Mouse (Mus musculus): ENCODE data around the gene Mtrex. TPM values are rescaled to one million over a fixed set of nuclear protein-coding genes. Genes with fewer than 3 reads are reported as not detected.

Gene Mtrex
- total RNA-seq, 1 experiment from 2014 or later, result 87.5 TPM

DNA sequence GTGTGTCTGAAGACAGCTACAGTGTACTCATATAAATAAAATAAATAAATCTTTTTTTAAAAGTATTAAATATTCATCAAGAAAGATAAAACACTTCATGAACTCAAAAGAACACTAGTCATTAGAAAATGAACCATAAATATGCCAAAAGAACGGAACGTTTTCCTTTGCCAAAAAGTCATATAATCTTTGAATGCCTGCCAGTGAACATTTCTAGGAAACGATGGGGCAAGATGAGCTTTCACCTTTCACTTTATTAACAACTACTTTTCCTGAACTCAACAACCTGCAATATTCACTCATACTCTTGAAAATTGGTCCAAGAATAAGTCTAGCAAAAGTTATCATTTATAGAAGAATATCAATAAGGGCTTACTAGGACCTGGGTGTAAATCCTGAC is 25.0 kb downstream of the Mtrex start:
- no peak for ATAC-seq (replicated peaks in 1 of 2; ENCODE audit: insufficient read depth in 1 of 2, low FRiP score in 2 of 2, low TSS enrichment in 1 of 2, low read depth in 1 of 2, poor library complexity in 2 of 2, severe bottlenecking in 2 of 2)

DNA sequence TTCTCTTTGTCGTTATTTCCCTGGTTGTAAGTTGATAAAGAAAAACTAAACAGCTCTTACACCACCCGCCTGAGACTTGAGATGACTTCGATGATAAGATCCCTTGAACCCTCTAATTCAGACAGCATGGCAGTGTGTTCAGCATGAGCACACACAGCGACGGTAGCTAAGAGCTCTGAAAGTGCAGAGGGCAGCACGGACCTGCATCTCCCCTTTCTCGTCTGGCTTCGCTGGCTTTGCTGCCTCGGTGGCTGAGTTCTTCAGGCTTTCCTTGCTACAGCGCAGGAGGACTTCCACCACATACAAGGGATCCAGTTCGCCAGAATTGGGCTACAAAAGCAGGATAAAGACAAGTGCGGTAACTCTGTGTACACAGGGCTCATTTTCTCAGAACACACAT is 40.0 kb downstream of the Mtrex start:
- ATAC-seq (replicated peaks in 1 of 2; ENCODE audit: insufficient read depth in 1 of 2, low FRiP score in 2 of 2, low TSS enrichment in 1 of 2, low read depth in 1 of 2, poor library complexity in 2 of 2, severe bottlenecking in 2 of 2), result no peak

DNA sequence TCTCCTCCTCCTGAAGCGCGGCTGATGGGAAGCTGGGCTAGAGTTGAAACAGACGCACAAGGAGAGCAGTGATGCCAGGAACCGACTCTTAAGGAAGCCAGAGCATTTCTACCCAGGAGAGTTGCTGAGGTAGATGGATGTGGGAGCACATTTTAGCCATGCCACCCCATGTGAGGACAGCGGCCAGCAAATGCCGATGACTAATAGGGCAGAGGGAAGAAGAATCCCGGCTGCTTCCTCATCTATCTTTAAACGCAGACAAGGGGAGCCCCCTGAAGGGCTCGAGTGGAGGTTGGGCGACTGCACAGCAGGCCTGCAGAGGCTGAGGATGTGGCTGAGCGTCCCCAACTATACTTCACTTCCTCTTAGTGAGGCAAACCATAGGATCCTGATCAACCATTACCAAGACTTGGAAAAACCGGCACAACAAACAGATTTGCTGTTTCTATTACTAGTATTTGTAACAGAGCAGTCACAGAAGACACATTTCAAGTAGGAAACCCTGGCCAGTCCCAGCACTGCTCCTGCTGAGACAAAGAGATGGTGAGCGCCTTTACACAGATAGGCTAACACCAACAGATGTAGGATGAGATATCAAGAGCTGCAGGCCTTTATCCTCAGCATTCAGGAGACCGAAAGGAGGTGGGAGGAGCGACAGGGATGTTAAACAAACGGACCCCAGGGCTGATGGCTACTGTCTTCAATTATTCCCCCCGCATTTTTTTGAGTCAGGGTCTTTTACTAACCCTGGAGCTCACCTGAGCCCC is 55.5 kb downstream of the Mtrex start:
- peak in 1 of 2 experiments; percentile 14; a peak in 1 of 4 replicates for ATAC-seq (replicated peaks in 1 of 2; ENCODE audit: insufficient read depth in 1 of 2, low FRiP score in 2 of 2, low TSS enrichment in 1 of 2, low read depth in 1 of 2, poor library complexity in 2 of 2, severe bottlenecking in 2 of 2)

DNA sequence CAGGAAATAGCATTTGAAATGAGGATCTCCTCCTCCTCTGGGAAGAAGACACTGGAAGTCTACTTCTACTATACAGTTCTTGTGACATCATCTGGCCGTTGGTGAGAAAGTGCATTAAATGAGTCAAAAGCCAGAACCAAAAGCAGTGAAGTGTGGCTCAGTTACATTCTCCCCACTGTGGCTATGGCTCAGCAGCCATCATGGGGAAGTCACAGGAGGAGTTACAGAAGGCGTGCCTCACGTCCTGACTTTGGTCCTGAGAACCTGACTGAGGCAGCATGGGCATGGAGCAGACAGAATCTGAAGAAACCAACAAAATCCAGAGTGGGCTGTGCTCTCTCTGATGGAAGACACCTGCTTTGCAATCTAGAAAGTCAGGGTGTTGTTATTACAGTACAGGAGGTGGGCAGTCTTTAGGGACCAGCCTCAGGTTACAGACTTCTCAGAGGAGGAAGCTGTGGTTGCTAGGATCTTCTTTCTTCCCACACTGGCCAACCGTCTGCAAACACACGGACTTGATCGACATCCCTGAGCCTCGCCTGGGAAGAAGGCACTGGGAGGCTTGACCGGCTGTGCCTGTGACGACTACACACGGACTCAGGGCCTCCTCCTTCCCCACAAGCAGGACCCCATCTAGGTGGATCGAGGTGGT is 57.0 kb downstream of the Mtrex start:
- ATAC-seq (replicated peaks in 1 of 2; ENCODE audit: insufficient read depth in 1 of 2, low FRiP score in 2 of 2, low TSS enrichment in 1 of 2, low read depth in 1 of 2, poor library complexity in 2 of 2, severe bottlenecking in 2 of 2), result no peak

DNA sequence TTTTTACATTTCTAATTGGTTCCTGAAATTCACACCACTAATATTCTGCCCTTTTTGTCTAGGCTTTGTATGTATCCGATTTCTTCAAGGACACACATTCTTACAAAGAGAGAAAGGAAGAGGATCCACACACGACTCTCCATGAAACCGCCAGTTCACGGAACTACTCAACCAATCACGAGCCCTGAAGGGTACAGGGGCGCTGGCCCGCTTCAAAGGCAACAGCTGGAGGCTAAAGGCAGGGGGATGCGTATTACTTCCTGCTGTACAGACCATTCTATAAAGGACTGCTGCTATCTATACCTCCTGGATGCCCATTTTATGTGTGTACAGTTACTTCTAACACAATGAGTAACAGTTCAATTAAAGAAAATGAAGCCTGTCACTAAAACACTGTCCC is 59.8 kb downstream of the Mtrex start:
- ATAC-seq (replicated peaks in 1 of 2; ENCODE audit: insufficient read depth in 1 of 2, low FRiP score in 2 of 2, low TSS enrichment in 1 of 2, low read depth in 1 of 2, poor library complexity in 2 of 2, severe bottlenecking in 2 of 2), result no peak

DNA sequence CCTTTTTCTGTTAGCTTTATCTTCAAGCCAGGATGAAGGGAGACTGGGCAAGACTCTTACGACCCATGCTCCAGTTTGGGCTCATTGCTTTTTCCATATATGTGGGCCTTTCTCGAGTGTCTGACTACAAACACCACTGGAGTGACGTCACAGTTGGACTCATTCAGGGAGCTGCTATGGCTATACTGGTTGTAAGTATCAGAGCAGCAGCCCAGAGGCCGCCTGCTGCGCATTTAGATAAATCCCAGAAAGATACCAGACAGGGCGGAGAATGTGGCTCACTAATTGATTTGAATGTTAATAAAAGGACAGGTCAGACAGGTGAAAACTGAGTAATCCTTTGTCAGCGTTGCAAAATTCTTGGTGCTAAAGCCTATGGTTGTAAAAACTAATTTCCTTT is 60.4 kb downstream of the Mtrex start:
- ATAC-seq (replicated peaks in 1 of 2; ENCODE audit: insufficient read depth in 1 of 2, low FRiP score in 2 of 2, low TSS enrichment in 1 of 2, low read depth in 1 of 2, poor library complexity in 2 of 2, severe bottlenecking in 2 of 2), result no peak

DNA sequence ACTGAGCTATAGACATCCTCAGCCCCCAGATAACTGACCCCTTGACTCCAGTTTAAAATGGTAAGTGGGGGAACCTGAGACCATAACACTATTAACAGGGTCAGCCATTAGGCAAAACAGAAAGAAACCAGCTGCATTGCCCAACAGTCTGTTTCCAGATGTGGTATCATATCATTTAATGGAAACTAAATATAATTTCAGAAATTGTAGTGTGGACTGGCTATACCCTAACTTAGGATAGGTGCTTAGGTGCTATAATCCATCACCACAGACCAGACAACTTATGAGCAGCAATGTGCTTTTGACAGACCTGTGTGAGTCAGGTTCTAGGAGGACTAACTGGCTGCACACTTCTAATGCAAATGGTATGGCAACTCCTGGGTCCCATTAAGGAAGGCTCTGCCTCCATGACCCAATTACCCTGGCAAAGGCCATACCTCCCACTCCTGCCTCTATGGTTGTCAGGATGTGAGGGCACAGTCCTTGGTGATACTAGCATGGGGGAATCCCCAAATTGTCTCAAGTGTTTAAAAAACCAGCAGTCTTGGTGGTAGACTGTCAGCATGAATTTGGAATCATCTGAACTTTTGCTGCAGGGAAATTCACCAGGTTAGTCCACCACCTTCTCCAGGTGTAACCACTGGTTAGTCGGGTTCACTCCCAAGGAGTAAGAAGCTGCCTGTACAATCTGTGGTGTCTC is 64.1 kb downstream of the Mtrex start:
- ATAC-seq (replicated peaks in 1 of 2; ENCODE audit: insufficient read depth in 1 of 2, low FRiP score in 2 of 2, low TSS enrichment in 1 of 2, low read depth in 1 of 2, poor library complexity in 2 of 2, severe bottlenecking in 2 of 2), result no peak

DNA sequence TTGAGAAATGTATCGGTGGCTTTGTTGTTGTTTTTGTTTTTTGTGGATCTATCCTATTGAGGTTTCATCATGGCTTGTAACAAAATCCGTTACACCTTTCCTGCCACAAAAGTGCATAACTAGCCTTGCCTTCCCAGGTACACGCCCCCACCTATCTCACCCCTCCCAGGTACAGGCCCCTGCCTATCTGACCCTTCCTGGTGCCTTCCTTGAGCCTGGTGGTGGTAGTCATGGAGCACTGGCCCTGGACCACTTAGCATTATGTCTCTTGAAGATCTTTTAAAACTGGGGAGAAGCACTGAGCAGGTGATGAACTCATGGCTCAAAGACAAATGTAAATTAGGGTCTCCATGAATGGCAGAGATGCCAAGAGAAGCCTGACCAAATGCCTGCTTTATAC is 64.9 kb downstream of the Mtrex start:
- ATAC-seq (replicated peaks in 1 of 2; ENCODE audit: insufficient read depth in 1 of 2, low FRiP score in 2 of 2, low TSS enrichment in 1 of 2, low read depth in 1 of 2, poor library complexity in 2 of 2, severe bottlenecking in 2 of 2), result no peak

DNA sequence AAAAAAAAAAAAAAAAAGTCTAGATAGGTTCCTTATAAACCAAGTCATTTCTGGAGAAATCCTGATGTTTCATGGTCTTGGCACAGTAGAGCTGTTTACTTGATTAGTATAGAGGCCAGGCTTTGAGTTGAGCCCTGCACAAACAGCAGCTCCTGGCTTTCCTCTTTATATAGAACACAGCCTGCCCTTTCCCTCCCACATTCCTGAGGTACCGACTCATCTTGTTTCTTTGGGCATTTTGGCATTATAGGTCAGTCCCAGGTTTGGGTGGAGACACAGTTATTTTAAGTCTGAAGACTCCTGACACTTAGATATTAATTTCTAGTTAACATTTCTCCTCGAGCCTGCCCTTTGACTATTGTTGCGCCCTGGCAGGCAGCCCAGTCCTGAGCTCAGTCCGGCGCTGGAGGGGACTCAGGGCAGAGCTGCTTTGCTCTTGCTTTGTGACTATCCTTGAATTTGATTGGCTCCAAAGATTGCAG is 65.3 kb downstream of the Mtrex start:
- ATAC-seq (replicated peaks in 1 of 2; ENCODE audit: insufficient read depth in 1 of 2, low FRiP score in 2 of 2, low TSS enrichment in 1 of 2, low read depth in 1 of 2, poor library complexity in 2 of 2, severe bottlenecking in 2 of 2), result no peak

DNA sequence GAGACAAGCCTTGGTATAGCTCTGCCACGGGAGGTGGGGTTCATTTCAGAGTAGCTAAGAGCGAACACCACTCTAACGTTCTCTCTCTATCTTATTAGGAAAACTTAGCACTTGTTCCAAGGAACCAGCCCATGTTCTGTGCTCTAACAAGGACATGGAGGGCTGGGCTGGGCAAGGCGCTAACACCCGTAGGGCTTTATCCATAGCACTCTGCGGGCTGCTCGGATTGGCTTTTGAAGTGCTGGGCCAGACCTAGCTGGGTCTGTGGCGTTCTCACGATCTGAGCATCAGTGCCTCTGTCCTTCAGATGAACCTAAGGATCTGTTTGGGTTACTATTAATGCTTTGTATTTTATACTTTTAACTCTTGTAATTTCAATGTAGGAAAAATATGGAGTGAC is 66.3 kb downstream of the Mtrex start:
- no peak for ATAC-seq (replicated peaks in 1 of 2; ENCODE audit: insufficient read depth in 1 of 2, low FRiP score in 2 of 2, low TSS enrichment in 1 of 2, low read depth in 1 of 2, poor library complexity in 2 of 2, severe bottlenecking in 2 of 2)

DNA sequence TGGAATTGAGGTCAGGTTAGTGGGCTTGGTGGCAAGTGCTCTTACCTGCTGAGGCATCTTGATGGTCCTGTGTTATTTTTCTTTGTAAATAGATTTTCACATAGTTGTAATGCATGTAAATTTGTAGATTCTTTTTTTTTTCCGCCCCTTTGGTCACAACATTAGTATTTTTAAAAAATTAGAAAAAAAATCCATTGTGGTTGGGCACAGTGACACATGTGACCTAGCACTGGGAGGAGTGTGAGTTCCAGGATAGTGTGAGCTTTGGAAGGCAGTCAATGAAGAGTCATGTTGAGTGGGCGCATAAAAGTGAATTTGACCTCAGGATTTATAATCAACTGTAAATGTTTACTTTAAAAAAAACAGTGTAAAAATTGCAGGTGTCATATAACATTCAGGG is 66.8 kb downstream of the Mtrex start:
- ATAC-seq (replicated peaks in 1 of 2; ENCODE audit: insufficient read depth in 1 of 2, low FRiP score in 2 of 2, low TSS enrichment in 1 of 2, low read depth in 1 of 2, poor library complexity in 2 of 2, severe bottlenecking in 2 of 2), result no peak

DNA sequence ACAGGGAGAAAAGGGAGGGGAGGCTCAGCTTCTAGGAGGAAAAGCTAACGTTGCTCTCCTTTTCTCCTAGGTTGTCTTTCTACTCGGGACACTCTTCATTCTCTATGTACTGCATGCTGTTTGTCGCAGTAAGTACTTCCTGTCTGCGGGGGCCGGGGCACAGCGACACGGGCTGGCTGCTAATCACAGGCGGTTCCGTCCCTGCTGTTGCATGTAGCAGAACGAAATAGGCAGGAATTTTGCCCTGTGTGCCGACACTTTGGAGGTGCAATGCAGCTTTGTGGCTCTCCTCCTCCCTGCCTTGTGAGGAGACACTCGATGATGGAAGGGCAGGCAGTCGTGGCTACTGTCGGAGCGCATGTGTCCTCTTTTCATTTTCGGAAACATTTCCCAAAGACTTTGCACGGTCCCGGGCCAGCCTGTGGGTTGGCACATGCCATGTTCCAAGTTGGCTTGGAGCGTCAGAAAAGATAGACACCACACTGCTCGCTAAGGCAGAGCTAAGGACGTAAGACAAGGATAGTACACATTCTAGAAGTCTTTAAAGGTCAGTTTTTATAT is 67.5 kb downstream of the Mtrex start:
- ATAC-seq (replicated peaks in 1 of 2; ENCODE audit: insufficient read depth in 1 of 2, low FRiP score in 2 of 2, low TSS enrichment in 1 of 2, low read depth in 1 of 2, poor library complexity in 2 of 2, severe bottlenecking in 2 of 2), result no peak

DNA sequence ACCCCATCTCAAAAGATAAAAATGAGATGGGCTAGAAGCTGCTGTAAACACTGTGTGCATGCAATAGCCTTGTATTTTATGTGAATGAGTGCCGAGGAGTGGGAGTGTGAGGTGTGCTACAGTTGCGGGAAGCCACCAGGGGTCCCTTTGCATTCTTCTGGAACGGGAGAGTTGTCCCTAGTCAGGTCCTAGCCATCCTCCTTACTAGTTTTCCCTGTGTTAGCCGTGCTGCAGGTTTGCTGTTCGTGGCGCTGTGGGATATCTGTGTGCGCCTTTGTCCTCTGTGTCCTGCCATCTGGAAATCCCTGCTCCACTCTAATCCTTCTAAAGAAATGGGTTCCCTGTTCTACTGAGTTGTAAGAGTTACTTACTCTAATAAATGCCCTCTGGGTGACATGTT is 69.3 kb downstream of the Mtrex start:
- peak in 1 of 2 experiments; percentile 17; a peak in 1 of 4 replicates for ATAC-seq (replicated peaks in 1 of 2; ENCODE audit: insufficient read depth in 1 of 2, low FRiP score in 2 of 2, low TSS enrichment in 1 of 2, low read depth in 1 of 2, poor library complexity in 2 of 2, severe bottlenecking in 2 of 2)

DNA sequence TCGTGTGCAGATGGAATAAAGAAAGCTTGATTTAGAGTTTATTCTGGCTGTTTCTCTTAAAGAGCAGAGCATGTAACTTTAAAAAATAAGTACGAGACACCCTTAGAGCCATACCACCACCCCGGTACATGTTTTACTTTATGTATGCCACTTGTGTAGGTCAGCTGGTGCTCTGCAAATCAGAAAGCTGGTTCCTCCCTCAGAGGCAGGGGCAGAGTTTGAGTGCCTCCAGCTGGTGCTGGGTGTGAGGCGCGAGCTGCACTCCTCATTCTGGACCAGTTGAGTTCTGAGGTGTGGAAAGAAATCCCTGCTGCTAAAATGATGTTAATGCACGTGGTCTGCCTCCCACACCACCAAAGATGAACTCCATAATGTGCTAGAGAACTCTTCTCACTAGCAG is 72.8 kb downstream of the Mtrex start:
- ATAC-seq (replicated peaks in 1 of 2; ENCODE audit: insufficient read depth in 1 of 2, low FRiP score in 2 of 2, low TSS enrichment in 1 of 2, low read depth in 1 of 2, poor library complexity in 2 of 2, severe bottlenecking in 2 of 2), result no peak

DNA sequence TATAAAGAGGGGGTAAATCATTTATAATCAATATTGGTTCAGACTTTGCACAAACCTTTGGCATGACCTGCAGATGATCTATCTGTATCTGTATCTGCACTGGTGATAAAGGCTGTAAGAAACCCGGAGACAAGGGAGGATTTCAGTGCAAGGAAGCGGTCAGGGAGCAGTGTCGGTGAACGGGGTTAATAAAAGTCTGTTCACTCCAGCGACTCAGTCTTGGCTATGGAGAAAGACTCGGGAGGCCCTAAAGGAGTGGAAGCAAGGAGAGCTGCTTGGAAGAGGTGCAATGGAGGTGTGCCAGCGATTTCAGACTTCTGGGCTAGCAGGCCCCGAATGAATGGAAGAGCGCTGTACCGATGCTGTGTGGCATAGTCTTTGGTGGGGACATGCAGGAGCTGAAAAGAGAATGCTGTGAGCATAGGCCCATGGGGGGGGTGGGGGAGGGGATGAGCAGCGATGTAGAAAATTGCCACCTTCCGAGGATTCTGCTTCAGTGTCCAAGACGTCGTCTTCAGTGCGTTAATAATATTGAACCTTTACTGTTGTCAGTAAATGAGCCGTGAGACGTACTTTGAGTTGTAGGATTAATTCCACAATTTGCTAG is 73.4 kb downstream of the Mtrex start:
- ATAC-seq (replicated peaks in 1 of 2; ENCODE audit: insufficient read depth in 1 of 2, low FRiP score in 2 of 2, low TSS enrichment in 1 of 2, low read depth in 1 of 2, poor library complexity in 2 of 2, severe bottlenecking in 2 of 2), result no peak

DNA sequence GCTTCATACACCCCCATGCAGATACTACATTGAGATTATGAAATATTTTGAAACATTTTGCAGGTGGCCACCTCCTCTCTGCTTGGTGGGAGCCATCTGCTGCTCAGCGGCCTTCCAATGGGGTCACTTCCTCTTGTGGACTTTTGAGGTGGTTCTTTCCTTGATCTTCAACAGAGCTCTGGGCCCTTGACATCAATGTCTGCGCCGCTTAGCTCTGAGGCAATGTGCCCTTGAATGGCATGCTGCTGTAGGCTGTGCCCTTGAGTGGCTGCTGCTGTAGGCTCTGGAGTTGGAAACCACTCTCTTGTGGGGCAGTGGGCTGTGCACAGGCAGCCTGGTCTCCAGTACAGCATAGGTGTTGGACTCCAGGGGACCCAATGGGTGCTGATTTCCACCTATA is 81.3 kb downstream of the Mtrex start:
- no peak for ATAC-seq (replicated peaks in 1 of 2; ENCODE audit: insufficient read depth in 1 of 2, low FRiP score in 2 of 2, low TSS enrichment in 1 of 2, low read depth in 1 of 2, poor library complexity in 2 of 2, severe bottlenecking in 2 of 2)

DNA sequence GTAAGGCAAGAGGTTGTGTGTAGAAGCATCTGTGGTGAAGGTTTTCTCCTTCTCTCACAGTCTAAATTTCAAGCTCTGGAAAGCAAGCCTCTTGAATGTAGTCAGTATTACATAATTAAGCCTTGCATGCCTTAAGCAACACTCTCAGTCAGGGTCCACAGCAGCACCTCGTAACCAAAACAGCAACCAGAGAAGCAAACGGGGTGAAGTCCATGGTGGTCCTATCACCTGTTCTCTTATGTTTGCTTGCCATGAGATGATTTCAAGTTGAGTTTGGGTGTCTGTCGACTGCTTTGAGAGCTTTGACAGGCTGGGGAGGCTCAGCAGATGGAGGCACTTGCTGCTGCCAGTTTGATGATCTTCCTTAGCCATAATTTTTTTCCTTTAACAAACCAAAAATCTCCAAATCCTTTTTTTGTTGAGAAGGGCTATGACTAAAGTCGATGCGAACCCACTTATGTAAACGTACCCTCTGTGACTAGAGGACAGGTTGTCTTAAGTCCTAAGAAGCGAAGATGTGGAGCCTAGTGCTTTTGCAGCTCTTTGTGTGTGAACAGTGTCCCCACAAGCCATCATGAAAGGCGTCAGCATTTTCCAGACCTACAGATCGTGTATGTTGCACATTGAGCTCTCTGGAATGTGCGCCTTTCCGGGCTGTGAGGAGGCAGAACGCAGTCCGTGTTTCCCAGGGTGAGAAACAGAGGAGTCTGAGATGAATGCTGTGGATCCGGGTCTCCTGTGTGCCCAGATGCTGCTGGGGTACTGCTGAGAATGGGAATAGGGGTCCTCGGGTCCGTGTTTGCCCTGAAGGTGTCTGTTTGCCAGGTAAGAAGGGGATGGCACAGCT is 86.7 kb downstream of the Mtrex start:
- ATAC-seq (replicated peaks in 1 of 2; ENCODE audit: insufficient read depth in 1 of 2, low FRiP score in 2 of 2, low TSS enrichment in 1 of 2, low read depth in 1 of 2, poor library complexity in 2 of 2, severe bottlenecking in 2 of 2), result no peak
